8 mouse cellular contexts compared by ENCODE assay signal in the genomic region with DNA sequence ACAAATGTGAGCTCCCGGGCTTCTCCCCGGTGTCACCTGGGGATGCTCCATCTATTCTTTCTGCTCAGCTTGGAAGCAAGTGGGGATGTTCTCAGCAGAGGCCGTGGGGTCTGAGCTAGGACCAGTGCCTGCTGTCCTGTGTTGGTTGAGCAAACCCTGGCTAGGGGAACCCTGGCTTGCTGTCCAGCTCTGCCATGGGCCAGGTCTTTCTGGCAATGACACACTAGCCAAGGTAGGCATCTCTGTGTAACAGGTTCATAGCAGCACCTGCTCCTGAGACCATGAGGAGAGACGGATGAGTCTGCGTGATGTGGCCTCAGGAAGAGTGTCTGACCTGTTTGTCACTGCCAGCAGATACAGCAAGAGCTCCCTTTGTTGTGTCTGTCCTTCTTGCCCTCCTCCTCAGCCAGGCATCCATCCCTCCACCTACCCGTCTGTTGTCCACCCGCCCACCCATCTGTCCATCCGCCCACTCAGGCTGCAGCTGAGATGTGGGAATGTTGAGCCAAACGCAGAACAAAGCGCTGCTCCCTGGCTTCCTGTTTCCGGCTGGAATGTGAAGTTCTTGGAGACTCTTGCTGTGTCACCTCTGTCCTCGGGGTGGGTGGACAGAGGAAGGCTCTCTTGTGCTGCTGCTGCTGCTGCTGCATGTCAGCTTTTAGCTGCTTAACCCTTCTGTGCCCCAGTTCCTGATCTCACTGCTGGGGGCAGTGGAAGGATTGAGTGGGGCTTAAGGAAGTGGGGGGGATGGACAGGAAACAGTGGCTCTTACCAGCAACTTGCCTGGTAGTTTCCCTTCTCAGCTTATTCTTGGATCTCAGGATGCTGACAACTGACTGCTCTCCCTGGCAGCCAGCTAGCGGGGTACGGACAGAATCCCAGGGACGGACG.
DNase-seq lines count a peak whose midpoint lies in the region; ATAC-seq and TF ChIP-seq lines count a peak whose summit lies in the region.

No protein-coding gene starts in this region.

- H3K36me3 ChIP-seq in heart, embryonic 14.5 days (ENCODE audit: control insufficient read depth, insufficient read depth, low read length), result no peaks in the 10 kb centered on the region
- no peaks in the 10 kb centered on the region; the same call in 1 of the 2 replicates for H3K36me3 ChIP-seq in limb, embryonic 13.5 days
- H3K36me3 ChIP-seq in midbrain, postnatal 0 days (ENCODE audit: insufficient read depth, low read length), result no peaks in the 10 kb centered on the region

- no peak for DNase-seq in left cerebral cortex, adult 2 months (ENCODE audit: extremely low spot score in 1 of 2, low spot score in 2 of 2)
- DNase-seq in left cerebral cortex, adult 11 months (ENCODE audit: low spot score), result no peak
- peak; percentile 62 to 65 for DNase-seq in cerebellum, postnatal 14 days
- no peak for DNase-seq in midbrain, postnatal 0 days (ENCODE audit: low spot score)
- DNase-seq in T-cell, adult 2 months (ENCODE audit: low spot score), result no peak
- DNase-seq in left cerebral cortex, postnatal 14 days (ENCODE audit: low spot score in 2 of 2), result no peak

- H3K27me3 ChIP-seq in heart, embryonic 14.5 days (ENCODE audit: control insufficient read depth, insufficient read depth, low read length), result no peaks in the 10 kb centered on the region
- H3K27me3 ChIP-seq in limb, embryonic 13.5 days, result no peaks in the 10 kb centered on the region
- H3K27me3 ChIP-seq in midbrain, postnatal 0 days (ENCODE audit: insufficient read depth, low read length), result no peaks in the 10 kb centered on the region

- TF ChIP-seq CTCF in left cerebral cortex, adult 2 months (IDR thresholded peaks at IDR 0.05), result no peak
- TF ChIP-seq CTCF in midbrain, postnatal 0 days (IDR thresholded peaks at IDR 0.05), result no peak

- no peak for ATAC-seq in heart, embryonic 14.5 days (ENCODE audit: insufficient number of reproducible peaks, insufficient read depth, low FRiP score, low read depth)
- ATAC-seq in limb, embryonic 13.5 days (ENCODE audit: low FRiP score, low read depth), result no peak
- no peak for ATAC-seq in midbrain, postnatal 0 days (ENCODE audit: low FRiP score)

- peaks cover 55 to 83% of the 10 kb centered on the region in 2 experiments for H3K4me1 ChIP-seq in heart, embryonic 14.5 days (ENCODE audit: control insufficient read depth in 2 of 2, insufficient read depth in 2 of 2, low read length in 2 of 2)
- peaks cover 94% of the 10 kb centered on the region for H3K4me1 ChIP-seq in limb, embryonic 13.5 days
- peaks cover 12% of the 10 kb centered on the region; the same call in 1 of the 2 replicates for H3K4me1 ChIP-seq in midbrain, postnatal 0 days (ENCODE audit: insufficient read depth, low read length)

- intact Hi-C loops in left cerebral cortex, adult 2 months (cut with DNase I), result no loop called here
- intact Hi-C loops in left cerebral cortex, postnatal 14 days (cut with DNase I), result loop anchor here (5.0 kb wide), 1 partner anchor 41 kb away; no protein-coding TSS in a partner anchor

- H3K9me3 ChIP-seq in heart, embryonic 14.5 days (ENCODE audit: control insufficient read depth, low read length), result no peaks in the 10 kb centered on the region
- no peaks in the 10 kb centered on the region for H3K9me3 ChIP-seq in limb, embryonic 13.5 days
- H3K9me3 ChIP-seq in midbrain, postnatal 0 days (ENCODE audit: low read length), result no peaks in the 10 kb centered on the region

- H3K4me3 ChIP-seq in left cerebral cortex, adult 2 months, result no peak overlapping the region
- H3K4me3 ChIP-seq in heart, embryonic 14.5 days (ENCODE audit: control insufficient read depth in 1 of 2, insufficient read depth in 1 of 2, low read depth in 1 of 2, low read length in 2 of 2), result peak overlapping the region in 1 of 2 experiments; percentile 21; a peak in 2 of 4 replicates
- H3K4me3 ChIP-seq in limb, embryonic 13.5 days, result peak overlapping the region; percentile 18; the same call in 1 of the 2 replicates
- H3K4me3 ChIP-seq in midbrain, postnatal 0 days (ENCODE audit: low read depth, low read length), result no peak overlapping the region

- peak overlapping the region; percentile 66 for H3K9ac ChIP-seq in heart, embryonic 14.5 days (ENCODE audit: low read length)
- H3K9ac ChIP-seq in limb, embryonic 13.5 days, result peak overlapping the region; percentile 59
- peak overlapping the region; percentile 20; the same call in 1 of the 2 replicates for H3K9ac ChIP-seq in midbrain, postnatal 0 days (replicated peaks; ENCODE audit: low read length, poor library complexity, severe bottlenecking)

- H3K4me2 ChIP-seq in heart, embryonic 14.5 days (ENCODE audit: low read length), result peak overlapping the region; percentile 64
- H3K4me2 ChIP-seq in limb, embryonic 13.5 days (replicated peaks), result peak overlapping the region; percentile 51
- H3K4me2 ChIP-seq in midbrain, postnatal 0 days (ENCODE audit: low read depth, low read length, poor library complexity, severe bottlenecking), result peak overlapping the region; percentile 25; the same call in 1 of the 2 replicates

- WGBS in heart, embryonic 14.5 days, result 29% methylated on average over 16 of the region's 16 CpGs
- WGBS in limb, embryonic 13.5 days, result 39% methylated on average over 16 of the region's 16 CpGs
- WGBS in midbrain, postnatal 0 days, result 45% methylated on average over 16 of the region's 16 CpGs

- H3K27ac ChIP-seq in left cerebral cortex, adult 2 months, result peak overlapping the region; percentile 83
- H3K27ac ChIP-seq in heart, embryonic 14.5 days (replicated peaks in 1 of 2; ENCODE audit: control insufficient read depth in 1 of 2, insufficient read depth in 1 of 2, low read depth in 2 of 2, low read length in 2 of 2), result peak overlapping the region; percentile 69 to 91
- peak overlapping the region; percentile 83 for H3K27ac ChIP-seq in limb, embryonic 13.5 days
- peak overlapping the region; percentile 62 for H3K27ac ChIP-seq in midbrain, postnatal 0 days (ENCODE audit: low read depth, low read length)

Comparison
In these comparisons a context has a peak if more than half of its experiments do, and no peak if none do; other contexts are left out.
1. DNase-seq: peak in cerebellum, postnatal 14 days (2 of 2); none in left cerebral cortex, adult 2 months (0 of 2), left cerebral cortex, adult 11 months (single experiment), midbrain, postnatal 0 days (single experiment), T-cell, adult 2 months (single experiment) and left cerebral cortex, postnatal 14 days (0 of 2).
2. Peak in every context shown above with its lines, with median percentiles within 50 percentile points of each other: H3K27ac ChIP-seq, H3K4me2 ChIP-seq and H3K9ac ChIP-seq.